Mouse (Mus musculus) liver, embryonic 13.5 days (tissue): ENCODE data around the gene Zfp334. TPM values are rescaled to one million over a fixed set of nuclear protein-coding genes. Genes with fewer than 3 reads are reported as not detected.

Experiments
- ATAC-seq: fragments of 200-750 bp; cut with Nextera tagmentation; 2 replicates; pipeline ENCODE4 v1.8.0; 2017; ENCODE audit warnings: low read depth, mild to moderate bottlenecking, moderate number of reproducible peaks, moderate library complexity
- DNase-seq: peaks from one replicate; pipeline ENCODE4 v3.0.0; 2022
- H3K27ac ChIP-seq: fragments of 300-500 bp; sonication (generic); 2 replicates; pipeline ENCODE4 v1.5.1; 2015; ENCODE audit warnings: moderate library complexity, mild to moderate bottlenecking, inconsistent platforms
- H3K27me3 ChIP-seq: fragments of 300-500 bp; sonication (generic); 2 replicates; pipeline ENCODE4 v1.6.1; 2015; ENCODE audit warnings: mild to moderate bottlenecking, inconsistent platforms
- H3K36me3 ChIP-seq: fragments of 300-500 bp; sonication (generic); 2 replicates; pipeline ENCODE4 v1.6.1; 2015; ENCODE audit warnings: mild to moderate bottlenecking, inconsistent platforms
- H3K4me1 ChIP-seq: fragments of 300-500 bp; sonication (generic); replicated peaks from 2 replicates; pipeline ENCODE4 v1.6.1; 2015; ENCODE audit warnings: inconsistent platforms
- H3K4me2 ChIP-seq: fragments of 300-500 bp; sonication (generic); 2 replicates; pipeline ENCODE4 v1.6.1; 2015; ENCODE audit warnings: inconsistent platforms, mild to moderate bottlenecking, moderate library complexity
- H3K4me3 ChIP-seq: fragments of 300-500 bp; sonication (generic); replicated peaks from 2 replicates; pipeline ENCODE4 v1.5.1; 2015; ENCODE audit warnings: mild to moderate bottlenecking, inconsistent platforms
- H3K9ac ChIP-seq: fragments of 300-500 bp; sonication (generic); 2 replicates; pipeline ENCODE4 v1.6.1; 2015; ENCODE audit warnings: mild to moderate bottlenecking, inconsistent platforms
- H3K9me3 ChIP-seq: fragments of 300-500 bp; sonication (generic); replicated peaks from 2 replicates; pipeline ENCODE4 v1.6.1; 2016; ENCODE audit warnings: inconsistent platforms
- WGBS: fragments of 180-500 bp; shearing (Covaris S2); methylation state at CpG from one replicate; pipeline ENCODE4 v1.1.7; 2015; ENCODE audit not compliant: insufficient replicate concordance; 5-methylcytosine and 5-hydroxymethylcytosine counted together
- polyA plus RNA-seq: library from polyadenylated mRNA; unstranded; fragments of >200 nt; fragmentation: Nextera tagmentation; extraction: Ambion mirVana; gene quantifications from 2 replicates; pipeline ENCODE4 v1.2.1, GENCODE M21; 2015

The Zfp334 gene
- polyA plus RNA-seq, 1 experiment from 2014 or later: 1.0 TPM

- peak overlapping the region; percentile 75 for H3K27ac ChIP-seq
- peak; percentile 20; the same call in 1 of the 2 replicates for ATAC-seq
- no peak overlapping the region for H3K4me3 ChIP-seq
- H3K9me3 ChIP-seq: no peaks in the 10 kb centered on the region
- no peaks in the 10 kb centered on the region for H3K36me3 ChIP-seq
- H3K9ac ChIP-seq: no peak overlapping the region
- no peaks in the 10 kb centered on the region for H3K27me3 ChIP-seq
- no peak overlapping the region for H3K4me2 ChIP-seq
- 10% methylated on average over 6 of the region's 6 CpGs for WGBS
- H3K4me1 ChIP-seq: peaks cover 48% of the 10 kb centered on the region
- no peak for DNase-seq
Observed at GRCm38 (mm10) chr2:165405351-165405750, 17.3 kb upstream of the Zfp334 start.

- 23% methylated on average over 9 of the region's 9 CpGs for WGBS
- no peak for DNase-seq
Observed at GRCm38 (mm10) chr2:165404951-165405350, 16.9 kb upstream of the Zfp334 start.

GRCm38 (mm10) chr2:165398164-165398785, 10.2 kb upstream of the Zfp334 start:
- no peaks in the 10 kb centered on the region for H3K36me3 ChIP-seq
- no peaks in the 10 kb centered on the region for H3K27me3 ChIP-seq
- H3K27ac ChIP-seq: no peak overlapping the region
- peaks cover 25% of the 10 kb centered on the region for H3K4me1 ChIP-seq
- no peak overlapping the region for H3K4me3 ChIP-seq
- no peak overlapping the region for H3K4me2 ChIP-seq
- DNase-seq (no peak), ATAC-seq (no peak)
- no peak overlapping the region for H3K9ac ChIP-seq
- H3K9me3 ChIP-seq: no peaks in the 10 kb centered on the region
- 60% methylated on average over 15 of the region's 15 CpGs for WGBS

More at GRCm38 (mm10) chr2:165404951-165405350, 16.9 kb upstream of the Zfp334 start:
- Histone ChIP-seq H3K4me2 (no peak overlapping the region), H3K27ac (peak overlapping the region; percentile 75), H3K4me3 (no peak overlapping the region), H3K9me3 (no peaks in the 10 kb centered on the region), H3K9ac (no peak overlapping the region), H3K4me1 (peaks cover 49% of the 10 kb centered on the region), H3K36me3 (no peaks in the 10 kb centered on the region), H3K27me3 (no peaks in the 10 kb centered on the region)
- peak; percentile 75 for ATAC-seq

- H3K27ac ChIP-seq: no peak overlapping the region
- no peak overlapping the region for H3K9ac ChIP-seq
- H3K36me3 ChIP-seq: no peaks in the 10 kb centered on the region
- H3K9me3 ChIP-seq: no peaks in the 10 kb centered on the region
- H3K27me3 ChIP-seq: no peaks in the 10 kb centered on the region
- H3K4me3 ChIP-seq: no peak overlapping the region
- ATAC-seq: no peak
- no peak overlapping the region for H3K4me2 ChIP-seq
- peaks cover 20% of the 10 kb centered on the region for H3K4me1 ChIP-seq
- WGBS: 76% methylated on average over 23 of the region's 23 CpGs
- DNase-seq: no peak
Observed at GRCm38 (mm10) chr2:165397502-165398163, 9.6 kb upstream of the Zfp334 start.

- H3K27ac ChIP-seq: no peak overlapping the region; the same call in 1 of the 2 replicates
- H3K27me3 ChIP-seq: no peaks in the 10 kb centered on the region
- H3K9ac ChIP-seq: peak overlapping the region; percentile 41; the same call in 1 of the 2 replicates
- H3K9me3 ChIP-seq: no peaks in the 10 kb centered on the region
- H3K4me1 ChIP-seq: peaks cover 20% of the 10 kb centered on the region
- no peak for DNase-seq
- ATAC-seq: no peak
- 53% methylated on average over 20 of the region's 20 CpGs for WGBS
- no peak overlapping the region for H3K4me3 ChIP-seq
- no peak overlapping the region for H3K4me2 ChIP-seq
- H3K36me3 ChIP-seq: no peaks in the 10 kb centered on the region
Observed at GRCm38 (mm10) chr2:165396831-165397501, 8.9 kb upstream of the Zfp334 start.

- 63% methylated on average over 4 of the region's 4 CpGs for WGBS
- Histone ChIP-seq H3K4me3 (no peak overlapping the region), H3K4me2 (no peak overlapping the region), H3K9ac (no peak overlapping the region), H3K9me3 (no peaks in the 10 kb centered on the region), H3K36me3 (no peaks in the 10 kb centered on the region), H3K27ac (no peak overlapping the region), H3K27me3 (peaks cover 9% of the 10 kb centered on the region), H3K4me1 (peaks cover 12% of the 10 kb centered on the region; the same call in 1 of the 2 replicates)
- ATAC-seq: no peak
- DNase-seq: no peak
Observed at GRCm38 (mm10) chr2:165392156-165392555, 4.1 kb upstream of the Zfp334 start.

GRCm38 (mm10) chr2:165391561-165391960, 3.5 kb upstream of the Zfp334 start:
- no peak for ATAC-seq
- Histone ChIP-seq H3K4me3 (no peak overlapping the region), H3K36me3 (no peaks in the 10 kb centered on the region), H3K9ac (no peak overlapping the region), H3K27ac (no peak overlapping the region), H3K4me2 (no peak overlapping the region), H3K9me3 (no peaks in the 10 kb centered on the region), H3K4me1 (peaks cover 10% of the 10 kb centered on the region; the same call in 1 of the 2 replicates), H3K27me3 (peaks cover 9% of the 10 kb centered on the region)
- WGBS: 20% methylated on average over 8 of the region's 8 CpGs
- DNase-seq: no peak

- Histone ChIP-seq H3K4me1 (peaks cover 11% of the 10 kb centered on the region; the same call in 1 of the 2 replicates), H3K27me3 (peaks cover 9% of the 10 kb centered on the region), H3K27ac (peak overlapping the region; percentile 37), H3K36me3 (peaks cover 9% of the 10 kb centered on the region), H3K4me2 (no peak overlapping the region), H3K9ac (no peak overlapping the region), H3K4me3 (no peak overlapping the region), H3K9me3 (no peaks in the 10 kb centered on the region)
- ATAC-seq (peak; percentile 57; the same call in 1 of the 2 replicates), DNase-seq (no peak)
- WGBS: 57% methylated on average over 6 of the region's 6 CpGs
Observed at GRCm38 (mm10) chr2:165389299-165389952, 1.4 kb upstream of the Zfp334 start.

GRCm38 (mm10) chr2:165387370-165387769, 689 bp downstream of the Zfp334 start:
- peaks cover 29% of the 10 kb centered on the region for H3K36me3 ChIP-seq
- peaks cover 9% of the 10 kb centered on the region for H3K27me3 ChIP-seq
- H3K27ac ChIP-seq: no peak overlapping the region; the same call in 1 of the 2 replicates
- DNase-seq: no peak
- no peaks in the 10 kb centered on the region for H3K9me3 ChIP-seq
- no peak for ATAC-seq
- peak overlapping the region; percentile 58 for H3K4me3 ChIP-seq
- H3K4me1 ChIP-seq: peaks cover 11% of the 10 kb centered on the region; the same call in 1 of the 2 replicates
- H3K4me2 ChIP-seq: peak overlapping the region; percentile 53
- WGBS: 42% methylated on average over 4 of the region's 4 CpGs
- peak overlapping the region; percentile 60 for H3K9ac ChIP-seq

- peaks cover 58% of the 10 kb centered on the region for H3K36me3 ChIP-seq
- no peak overlapping the region for H3K4me3 ChIP-seq
- peaks cover 9% of the 10 kb centered on the region for H3K9me3 ChIP-seq
- no peak overlapping the region for H3K9ac ChIP-seq
- H3K4me1 ChIP-seq: peaks cover 2% of the 10 kb centered on the region; the same call in 1 of the 2 replicates
- H3K4me2 ChIP-seq: no peak overlapping the region
- ATAC-seq: no peak
- WGBS: 86% methylated on average over 25 of the region's 25 CpGs
- no peak for DNase-seq
- no peak overlapping the region for H3K27ac ChIP-seq
- H3K27me3 ChIP-seq: no peaks in the 10 kb centered on the region
Observed at GRCm38 (mm10) chr2:165380050-165380449, 8.0 kb downstream of the Zfp334 start.

GRCm38 (mm10) chr2:165376001-165376400, 12.1 kb downstream of the Zfp334 start:
- DNase-seq: no peak

More at GRCm38 (mm10) chr2:165376001-165376400, 12.1 kb downstream of the Zfp334 start:
- H3K4me3 ChIP-seq: no peak overlapping the region
- no peak overlapping the region for H3K9ac ChIP-seq
- no peak overlapping the region for H3K4me2 ChIP-seq
- 27% methylated on average over 4 of the region's 4 CpGs for WGBS
- peaks cover 2% of the 10 kb centered on the region; the same call in 1 of the 2 replicates for H3K4me1 ChIP-seq
- H3K36me3 ChIP-seq: peaks cover 21% of the 10 kb centered on the region
- H3K9me3 ChIP-seq: peaks cover 5% of the 10 kb centered on the region
- H3K27ac ChIP-seq: no peak overlapping the region
- no peaks in the 10 kb centered on the region for H3K27me3 ChIP-seq
- ATAC-seq: no peak
